Mouse (Mus musculus): ENCODE data around the gene Col19a1.

Col19a1 gene

DNA sequence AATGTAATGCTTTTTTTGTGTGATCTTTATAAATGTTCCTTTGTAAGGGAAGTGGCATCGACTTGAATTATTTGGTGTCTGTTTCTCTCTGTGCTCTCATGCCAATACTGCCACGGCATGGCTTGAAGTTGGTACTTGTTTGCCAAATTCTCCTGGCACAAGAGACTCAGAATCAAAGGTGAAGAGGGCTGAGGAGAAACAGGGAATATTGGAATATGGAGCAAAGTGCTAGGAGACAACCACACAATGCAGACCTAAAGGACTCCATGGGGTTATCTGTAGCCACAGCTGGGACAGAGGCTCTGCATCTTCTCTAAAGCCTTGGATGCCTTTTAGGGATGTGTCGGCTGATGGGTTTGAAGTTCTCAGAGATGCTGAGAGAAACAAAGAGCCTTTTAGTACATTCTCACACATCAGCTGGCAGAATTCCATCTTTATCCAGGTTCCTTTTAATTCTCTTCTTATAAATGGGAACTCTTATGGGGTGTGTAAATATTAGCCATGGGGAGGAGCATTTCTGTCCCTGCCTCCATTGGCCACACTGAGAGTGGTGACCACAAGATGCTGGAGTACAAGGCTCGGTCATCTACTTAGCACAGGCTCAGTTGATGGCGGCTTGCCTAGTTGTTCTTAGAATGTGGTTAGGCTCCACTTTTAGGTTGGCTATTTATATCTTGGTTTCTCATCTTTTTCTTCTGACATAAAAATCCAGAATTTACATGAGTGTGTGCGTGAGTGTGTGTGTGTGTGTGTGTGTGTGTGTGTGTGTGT, 360.1 kb downstream of the Col19a1 start:
- no peak for DNase-seq (ENCODE audit: low spot score)

DNA sequence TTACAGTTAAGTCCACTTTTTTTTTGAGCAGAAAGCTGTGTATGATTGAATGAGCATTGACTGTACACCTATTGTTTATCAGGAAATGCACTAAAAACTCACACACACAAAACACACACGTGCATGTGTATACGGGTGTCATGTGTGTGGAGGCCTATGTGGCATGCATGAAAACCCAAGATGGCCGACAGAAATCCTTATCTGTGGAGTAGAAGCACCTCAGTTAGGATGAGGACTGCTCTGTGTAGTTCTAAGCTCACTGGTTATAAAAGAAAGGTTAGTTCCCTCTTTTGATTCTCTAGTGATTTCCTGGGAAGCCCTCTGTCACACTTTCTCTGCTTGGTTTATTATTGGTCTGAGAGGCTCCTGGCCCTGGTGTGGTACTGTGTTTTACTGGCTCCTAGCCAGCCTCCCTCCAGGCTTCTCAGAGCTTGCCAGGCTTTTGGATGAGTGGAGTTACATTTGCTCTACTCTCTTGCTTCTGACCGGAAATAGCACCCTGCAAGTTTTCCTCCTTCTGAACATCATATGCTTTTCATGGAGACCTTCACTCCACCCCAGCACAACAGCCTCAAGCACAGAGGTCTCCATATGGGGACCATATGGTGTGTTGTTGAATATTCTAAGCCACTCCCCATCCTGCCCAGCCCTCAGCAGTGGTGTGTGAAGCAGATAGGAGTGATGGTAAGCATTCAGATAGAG, 361.3 kb downstream of the Col19a1 start:
- DNase-seq (ENCODE audit: low spot score): no peak

GRCm38 (mm10) chr1:24222981-24223612, 364.2 kb downstream of the Col19a1 start:
- DNase-seq (ENCODE audit: low spot score): no peak

- no peak for DNase-seq (ENCODE audit: low spot score)
Observed at GRCm38 (mm10) chr1:24222231-24222630, 365.0 kb downstream of the Col19a1 start.

GRCm38 (mm10) chr1:24219041-24219440, 368.2 kb downstream of the Col19a1 start:
- DNase-seq (ENCODE audit: low spot score): no peak

Measured in ovary, adult 18-20 months (tissue).